Mouse (Mus musculus) heart, adult 2 months (tissue): Measurements from ENCODE around the gene Paox.

ENCODE experiments used
- CTCF ChIP-seq: fragments of 200-600 bp; IDR thresholded peaks from 2 replicates; pipeline ENCODE4 v1.8.1; 2022; ENCODE audit warnings: antibody characterized with exemption, mild to moderate bottlenecking, moderate library complexity
- POLR2A ChIP-seq: fragments of 200-500 bp; IDR thresholded peaks from 2 replicates; pipeline ENCODE4 v1.6.1; 2011; ENCODE audit warnings: mild to moderate bottlenecking, low read depth, low read length, control low read depth; ENCODE audit not compliant: insufficient read depth

DNA sequence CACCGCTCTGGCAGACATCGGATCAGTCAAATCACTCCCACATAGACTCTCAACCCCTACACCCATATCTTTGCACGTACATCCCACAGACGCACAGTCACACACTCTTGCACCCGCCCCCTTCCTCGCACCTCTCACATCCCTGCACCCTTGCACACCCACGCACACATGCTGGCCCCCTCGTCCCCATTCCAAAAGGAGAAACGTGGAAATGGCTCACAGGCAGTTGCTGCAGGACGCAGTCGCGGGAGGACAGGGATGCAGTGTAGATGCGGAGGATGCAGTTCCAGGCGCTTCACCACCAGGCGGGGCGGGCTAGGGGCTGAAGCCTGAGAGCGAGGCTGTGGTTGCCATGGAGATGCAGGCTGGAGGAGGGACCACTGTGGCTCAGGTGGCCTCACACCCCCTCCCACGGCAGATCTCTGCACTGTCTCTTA lies 33.3 kb upstream of the Paox start, which contains the start of gene Caly:
- TF ChIP-seq POLR2A (no peak), CTCF (no peak; the same call in 1 of the 2 replicates)
